Mouse (Mus musculus): ENCODE measurements around the gene Prm3.

Gene Prm3

GRCm38 (mm10) chr16:10770531-10771325 is 20.0 kb downstream of the Prm3 start:
- DNase-seq = no peak

- peak; percentile 31 for DNase-seq
These were observed 21.1 kb downstream of the Prm3 start for GRCm38 (mm10) chr16:10769661-10770060.

- no peak for DNase-seq
These were observed 21.9 kb downstream of the Prm3 start for GRCm38 (mm10) chr16:10768821-10769220.

- DNase-seq = no peak
These were observed 23.6 kb downstream of the Prm3 start for GRCm38 (mm10) chr16:10767158-10767557.

- DNase-seq = no peak
These were observed 26.4 kb downstream of the Prm3 start for GRCm38 (mm10) chr16:10764323-10764722.

- no peak for DNase-seq
These were observed 27.0 kb downstream of the Prm3 start for GRCm38 (mm10) chr16:10763540-10764264.

GRCm38 (mm10) chr16:10762569-10763180 is 28.0 kb downstream of the Prm3 start:
- no peak for DNase-seq

GRCm38 (mm10) chr16:10761182-10761581 is 29.5 kb downstream of the Prm3 start:
- no peak for DNase-seq

GRCm38 (mm10) chr16:10756168-10756567 is 34.5 kb downstream of the Prm3 start:
- no peak for DNase-seq

GRCm38 (mm10) chr16:10754521-10755296 is 36.0 kb downstream of the Prm3 start:
- DNase-seq = no peak

GRCm38 (mm10) chr16:10749824-10750223 is 40.9 kb downstream of the Prm3 start:
- peak; percentile 32 for DNase-seq

GRCm38 (mm10) chr16:10749226-10749625 is 41.5 kb downstream of the Prm3 start:
- DNase-seq = no peak

- no peak for DNase-seq
These were observed 49.6 kb downstream of the Prm3 start for GRCm38 (mm10) chr16:10741082-10741481.
